Mouse (Mus musculus): Measurements from ENCODE around the gene Pard3.

DNA sequence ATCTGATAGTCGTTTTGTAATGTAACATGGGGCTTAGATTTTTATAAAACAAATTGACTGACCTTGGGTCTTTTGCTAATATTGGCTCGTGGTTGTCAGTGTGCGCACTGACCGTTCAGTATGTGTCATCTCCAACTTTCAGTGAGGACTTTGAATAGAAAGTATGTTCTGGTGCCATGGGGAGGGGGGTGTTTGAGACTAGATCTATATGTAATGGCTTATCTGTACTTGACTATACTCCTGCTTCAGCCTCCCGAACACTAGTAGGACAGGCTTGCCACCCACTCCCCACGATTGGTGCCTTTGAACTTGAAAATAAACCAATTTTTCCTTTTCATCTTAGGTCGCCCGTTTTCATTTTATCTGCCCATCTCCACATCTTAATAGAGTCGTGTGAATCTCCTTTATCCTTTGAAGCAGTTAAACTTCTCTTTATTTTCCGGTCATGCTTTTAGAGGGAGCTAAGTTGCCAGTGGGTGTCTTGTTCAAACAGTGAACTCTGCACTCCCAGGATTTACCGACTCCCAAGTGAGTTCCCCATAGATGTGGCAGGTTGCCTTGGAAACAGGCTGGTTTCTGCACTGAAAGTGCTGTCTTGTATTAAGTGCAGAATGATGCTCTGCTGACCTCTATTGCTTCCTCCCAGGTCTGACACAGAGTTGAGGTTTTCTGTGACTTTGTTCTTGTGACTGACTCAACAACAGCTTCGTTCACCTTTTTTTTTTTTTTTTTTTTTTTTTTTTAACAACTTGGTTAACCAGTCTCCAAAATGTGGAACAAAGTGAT, 204.7 kb downstream of the Pard3 start:
- TF ChIP-seq POLR2A (IDR thresholded peaks at IDR 0.05; ENCODE audit: borderline replicate concordance, insufficient read depth, low read length) (no peak), CTCF (IDR thresholded peaks at IDR 0.05; ENCODE audit: borderline replicate concordance, insufficient read depth, low read depth, low read length) (no peak)

Data from cerebellum, adult 2 months (tissue).